Mouse (Mus musculus) cortical plate, adult 2 months (tissue): Measurements from ENCODE around the gene Zscan20. TPM values are rescaled to one million over a fixed set of nuclear protein-coding genes. Genes with fewer than 3 reads are reported as not detected.

Experiments used
- H3K27ac ChIP-seq: fragments of 200-500 bp; 2 replicates; pipeline ENCODE4 v1.5.1; 2012; ENCODE audit warnings: low read length, control low read depth, inconsistent platforms; ENCODE audit not compliant: insufficient read depth
- H3K4me1 ChIP-seq: fragments of 200-500 bp; 2 replicates; pipeline ENCODE4 v1.6.1; 2011; ENCODE audit warnings: low read length; ENCODE audit not compliant: control insufficient read depth, insufficient read depth
- H3K4me3 ChIP-seq: fragments of 200-500 bp; 2 replicates; pipeline ENCODE4 v1.5.1; 2011; ENCODE audit warnings: mild to moderate bottlenecking, low read length, control low read depth; ENCODE audit not compliant: insufficient read depth
- CTCF ChIP-seq: fragments of 200-500 bp; IDR thresholded peaks from 2 replicates; pipeline ENCODE4 v1.5.1; 2011; ENCODE audit warnings: mild to moderate bottlenecking, control low read depth, low read length; ENCODE audit not compliant: insufficient read depth; ENCODE audit errors: extremely low read depth
- POLR2A ChIP-seq: fragments of 200-500 bp; IDR thresholded peaks from 2 replicates; pipeline ENCODE4 v1.6.1; 2011; ENCODE audit warnings: mild to moderate bottlenecking, low read length, control low read depth; ENCODE audit not compliant: insufficient read depth; ENCODE audit errors: extremely low read depth
- polyA plus RNA-seq: library from polyadenylated mRNA; depleted of rRNA; stranded (reverse); fragments of >200 nt; gene quantifications from 2 replicates; pipeline ENCODE4 v1.2.3, GENCODE M21; 2012; rRNA removed

Gene Zscan20
- polyA plus RNA-seq = 4.2 and 4.5 TPM in 2 replicates

GRCm38 (mm10) chr4:128609925-128610402, at the start of gene Zscan20:
Gene Zscan20 (minus strand): TSS chr4:128610098.
- Histone ChIP-seq H3K27ac (peak within 1 kb of the TSS; percentile 51; the same call in 1 of the 2 replicates), H3K4me1 (peaks cover 4% of the 10 kb centered on the region), H3K4me3 (peak within 1 kb of the TSS; percentile 76)
- TF ChIP-seq POLR2A (peak; percentile 59), CTCF (no peak)

- peak overlapping the region; percentile 92 for H3K4me3 ChIP-seq
- peaks cover 7% of the 10 kb centered on the region for H3K4me1 ChIP-seq
- H3K27ac ChIP-seq = peak overlapping the region; percentile 89
- no peak for TF ChIP-seq CTCF
Observed at GRCm38 (mm10) chr4:128655446-128655845, 45.5 kb upstream of the Zscan20 start.

- TF ChIP-seq CTCF (no peak), POLR2A (no peak)
- H3K4me1 ChIP-seq = peaks cover 6% of the 10 kb centered on the region
- H3K27ac ChIP-seq = peak within 1 kb of the TSS; percentile 89
- H3K4me3 ChIP-seq = peak within 1 kb of the TSS; percentile 92
Observed at GRCm38 (mm10) chr4:128654505-128655381, 44.8 kb upstream of the Zscan20 start, which contains the start of gene Phc2. Gene Phc2 (plus strand): TSS chr4:128654702.

GRCm38 (mm10) chr4:128652584-128653298, 42.8 kb upstream of the Zscan20 start:
- Histone ChIP-seq H3K27ac (no peak overlapping the region), H3K4me3 (no peak overlapping the region), H3K4me1 (peaks cover 5% of the 10 kb centered on the region; the same call in 1 of the 2 replicates)
- TF ChIP-seq POLR2A (no peak), CTCF (no peak)

GRCm38 (mm10) chr4:128651530-128651929, 41.6 kb upstream of the Zscan20 start:
- H3K4me1 ChIP-seq = peaks cover 4% of the 10 kb centered on the region; the same call in 1 of the 2 replicates
- H3K27ac ChIP-seq = no peak overlapping the region
- no peak overlapping the region for H3K4me3 ChIP-seq
- TF ChIP-seq POLR2A (no peak), CTCF (no peak)

- TF ChIP-seq POLR2A (no peak), CTCF (no peak)
- no peak overlapping the region for H3K4me3 ChIP-seq
- no peaks in the 10 kb centered on the region for H3K4me1 ChIP-seq
- H3K27ac ChIP-seq = no peak overlapping the region
Observed at GRCm38 (mm10) chr4:128648567-128649255, 38.8 kb upstream of the Zscan20 start.

- no peaks in the 10 kb centered on the region for H3K4me1 ChIP-seq
- no peak overlapping the region for H3K4me3 ChIP-seq
- H3K27ac ChIP-seq = no peak overlapping the region
- TF ChIP-seq CTCF (no peak), POLR2A (no peak)
Observed at GRCm38 (mm10) chr4:128646762-128647161, 36.9 kb upstream of the Zscan20 start.

- Histone ChIP-seq H3K4me3 (no peak overlapping the region), H3K4me1 (no peaks in the 10 kb centered on the region), H3K27ac (no peak overlapping the region)
- no peak for TF ChIP-seq CTCF
Observed at GRCm38 (mm10) chr4:128645896-128646295, 36.0 kb upstream of the Zscan20 start.

- Histone ChIP-seq H3K4me1 (peaks cover 1% of the 10 kb centered on the region; the same call in 1 of the 2 replicates), H3K27ac (no peak overlapping the region), H3K4me3 (no peak overlapping the region)
- TF ChIP-seq POLR2A = no peak
- no peak for TF ChIP-seq CTCF
Observed at GRCm38 (mm10) chr4:128641766-128642717, 32.1 kb upstream of the Zscan20 start.
